Mouse (Mus musculus): ENCODE measurements around the gene Tmem125.
"Not testable (repeated sequence)": the region's sequence is repeated elsewhere in the genome, so short reads cannot be mapped to it uniquely, and the experiment has no call there.

The Tmem125 gene

GRCm38 (mm10) chr4:118537801-118538200 lies 6.0 kb downstream of the Tmem125 start:
- no peak for DNase-seq (ENCODE audit: low read depth, low spot score)

GRCm38 (mm10) chr4:118535610-118536009 lies 8.2 kb downstream of the Tmem125 start:
- DNase-seq (ENCODE audit: low read depth, low spot score): no peak

- DNase-seq (ENCODE audit: low read depth, low spot score): no peak
These were observed 10.2 kb downstream of the Tmem125 start for GRCm38 (mm10) chr4:118533605-118534004.

- DNase-seq (ENCODE audit: low read depth, low spot score): no peak
These were observed 10.7 kb downstream of the Tmem125 start for GRCm38 (mm10) chr4:118533156-118533555.

- DNase-seq (ENCODE audit: low read depth, low spot score): no peak
These were observed 11.2 kb downstream of the Tmem125 start for GRCm38 (mm10) chr4:118532663-118533062.

GRCm38 (mm10) chr4:118527720-118528119 lies 16.1 kb downstream of the Tmem125 start:
- DNase-seq (ENCODE audit: low read depth, low spot score): no peak

GRCm38 (mm10) chr4:118527335-118527681 lies 16.5 kb downstream of the Tmem125 start:
- no peak for DNase-seq (ENCODE audit: low read depth, low spot score)

GRCm38 (mm10) chr4:118526408-118527334 lies 17.2 kb downstream of the Tmem125 start, which contains the start of gene 2610528J11Rik:
Gene 2610528J11Rik (plus strand): TSS chr4:118526999.
- DNase-seq (ENCODE audit: low read depth, low spot score): no peak

- no peak for DNase-seq (ENCODE audit: low read depth, low spot score)
These were observed 18.1 kb downstream of the Tmem125 start for GRCm38 (mm10) chr4:118525779-118526178.

- no peak for DNase-seq (ENCODE audit: low read depth, low spot score)
These were observed 19.9 kb downstream of the Tmem125 start for GRCm38 (mm10) chr4:118523976-118524375.

GRCm38 (mm10) chr4:118522248-118522647 lies 21.6 kb downstream of the Tmem125 start:
- DNase-seq (ENCODE audit: low read depth, low spot score): no peak

- no peak for DNase-seq (ENCODE audit: low read depth, low spot score)
These were observed 25.6 kb downstream of the Tmem125 start for GRCm38 (mm10) chr4:118518208-118518607.

GRCm38 (mm10) chr4:118517497-118518146 lies 26.2 kb downstream of the Tmem125 start:
- no peak for DNase-seq (ENCODE audit: low read depth, low spot score)

- no peak for DNase-seq (ENCODE audit: low read depth, low spot score)
These were observed 26.9 kb downstream of the Tmem125 start for GRCm38 (mm10) chr4:118516699-118517496.

GRCm38 (mm10) chr4:118509050-118509449 lies 34.8 kb downstream of the Tmem125 start:
- no peak for DNase-seq (ENCODE audit: low read depth, low spot score)

GRCm38 (mm10) chr4:118507171-118507570 lies 36.7 kb downstream of the Tmem125 start:
- not testable (repeated sequence) for DNase-seq (ENCODE audit: low read depth, low spot score)

- no peak for DNase-seq (ENCODE audit: low read depth, low spot score)
These were observed 38.3 kb downstream of the Tmem125 start for GRCm38 (mm10) chr4:118505551-118505950.

GRCm38 (mm10) chr4:118500792-118501191 lies 43.1 kb downstream of the Tmem125 start:
- no peak for DNase-seq (ENCODE audit: low read depth, low spot score)

GRCm38 (mm10) chr4:118500171-118500724 lies 43.6 kb downstream of the Tmem125 start:
- no peak for DNase-seq (ENCODE audit: low read depth, low spot score)
